19 mouse cellular contexts compared by ENCODE assay signal in the genomic region with DNA sequence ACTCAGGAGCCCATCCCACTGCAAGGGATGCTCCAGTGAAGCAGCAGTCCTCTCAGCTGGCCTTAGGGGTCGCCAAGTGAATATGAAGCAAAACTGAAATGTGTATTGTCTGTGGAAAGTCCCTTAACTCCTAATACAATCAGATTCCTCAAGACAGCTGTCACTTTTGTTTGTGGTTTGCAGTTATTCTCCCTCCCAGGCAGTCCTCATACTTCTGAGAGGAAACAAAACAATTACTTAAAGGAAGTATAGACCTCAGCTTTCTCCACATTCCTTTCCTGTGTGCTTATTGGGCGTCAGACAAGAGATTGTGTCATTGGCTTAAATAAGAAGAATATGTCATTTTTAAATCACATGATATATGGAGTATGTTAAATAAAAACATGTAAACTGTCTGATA. TPM values are rescaled to one million over a fixed set of nuclear protein-coding genes. Genes with fewer than 3 reads are reported as not detected.
DNase-seq lines count a peak whose midpoint lies in the region; ATAC-seq and TF ChIP-seq lines count a peak whose summit lies in the region.
"Had no signal": no experiment of that assay in that cellular context is flagged by ENCODE, and none has a peak within 500 bp of the region (broad histone marks: within the 10 kb centered on the region; RNA-seq: fewer than 3 reads in every experiment).

No protein-coding gene starts in this region.

- H3K9me3 ChIP-seq in heart, embryonic 13.5 days = no peaks in the 10 kb centered on the region
- H3K9me3 ChIP-seq in heart, embryonic 10.5 days = no peaks in the 10 kb centered on the region
- no peaks in the 10 kb centered on the region for H3K9me3 ChIP-seq in hindbrain, embryonic 11.5 days (ENCODE audit: control insufficient read depth, low read length)
- no peaks in the 10 kb centered on the region for H3K9me3 ChIP-seq in midbrain, embryonic 14.5 days (ENCODE audit: control insufficient read depth, low read length)
- H3K9me3 ChIP-seq: embryonic facial prominence, embryonic 13.5 days; forebrain, embryonic 10.5 days; limb, embryonic 10.5 days; liver, embryonic 13.5 days; midbrain, embryonic 13.5 days; neural tube, embryonic 13.5 days; stomach, embryonic 15.5 days had no signal

- H3K4me2 ChIP-seq in heart, embryonic 13.5 days = no peak overlapping the region
- no peak overlapping the region for H3K4me2 ChIP-seq in hindbrain, embryonic 11.5 days (replicated peaks; ENCODE audit: low read depth, low read length)
- H3K4me2 ChIP-seq in midbrain, embryonic 14.5 days (ENCODE audit: low read length) = no peak overlapping the region
- H3K4me2 ChIP-seq: embryonic facial prominence, embryonic 13.5 days; liver, embryonic 13.5 days; midbrain, embryonic 13.5 days; neural tube, embryonic 13.5 days; stomach, embryonic 15.5 days had no signal

- 67% methylated on average over 2 of the region's 2 CpGs for WGBS in heart, embryonic 13.5 days
- WGBS in heart, embryonic 10.5 days = 64% methylated on average over 2 of the region's 2 CpGs
- 82% methylated on average over 2 of the region's 2 CpGs for WGBS in hindbrain, embryonic 11.5 days
- WGBS in midbrain, embryonic 14.5 days = 70% methylated on average over 2 of the region's 2 CpGs

- peaks cover 24% of the 10 kb centered on the region for H3K4me1 ChIP-seq in heart, embryonic 13.5 days
- no peaks in the 10 kb centered on the region for H3K4me1 ChIP-seq in heart, embryonic 10.5 days
- peaks cover 29% of the 10 kb centered on the region for H3K4me1 ChIP-seq in bone marrow macrophage, adult 2 months (ENCODE audit: control insufficient read depth, insufficient read depth, low read length)
- H3K4me1 ChIP-seq in hindbrain, embryonic 11.5 days (replicated peaks; ENCODE audit: control insufficient read depth, insufficient read depth, low read length) = no peaks in the 10 kb centered on the region
- no peaks in the 10 kb centered on the region for H3K4me1 ChIP-seq in midbrain, embryonic 14.5 days (ENCODE audit: control insufficient read depth, insufficient read depth, low read length)
- H3K4me1 ChIP-seq: embryonic facial prominence, embryonic 13.5 days; forebrain, embryonic 10.5 days; limb, embryonic 10.5 days; liver, embryonic 13.5 days; midbrain, embryonic 13.5 days; neural tube, embryonic 13.5 days; stomach, embryonic 15.5 days had no signal

- no peak overlapping the region for H3K9ac ChIP-seq in heart, embryonic 13.5 days
- no peak overlapping the region for H3K9ac ChIP-seq in hindbrain, embryonic 11.5 days (ENCODE audit: low read depth, low read length)
- no peak overlapping the region for H3K9ac ChIP-seq in midbrain, embryonic 14.5 days (replicated peaks; ENCODE audit: low read length)
- H3K9ac ChIP-seq: embryonic facial prominence, embryonic 13.5 days; liver, embryonic 13.5 days; midbrain, embryonic 13.5 days; neural tube, embryonic 13.5 days; stomach, embryonic 15.5 days had no signal

- no peak for TF ChIP-seq POLR2A in bone marrow macrophage, adult 2 months (IDR thresholded peaks at IDR 0.05; ENCODE audit: borderline replicate concordance, low read depth, low read length)

- H3K36me3 ChIP-seq in heart, embryonic 13.5 days = peaks cover 74% of the 10 kb centered on the region
- peaks cover 64% of the 10 kb centered on the region for H3K36me3 ChIP-seq in heart, embryonic 10.5 days
- no peaks in the 10 kb centered on the region for H3K36me3 ChIP-seq in hindbrain, embryonic 11.5 days (ENCODE audit: control insufficient read depth, insufficient read depth, low read length)
- H3K36me3 ChIP-seq in midbrain, embryonic 14.5 days (ENCODE audit: control insufficient read depth, insufficient read depth, low read length) = peaks cover 35% of the 10 kb centered on the region
- H3K36me3 ChIP-seq: stomach, embryonic 15.5 days had no signal

- ATAC-seq in heart, embryonic 13.5 days (ENCODE audit: extremely low read depth, insufficient number of reproducible peaks, low FRiP score, low TSS enrichment) = no peak
- peak; percentile 47; the same call in 1 of the 2 replicates for ATAC-seq in monocyte, adult 5-6 weeks (replicated peaks; ENCODE audit: insufficient number of reproducible peaks, low FRiP score, low TSS enrichment, poor library complexity, severe bottlenecking)
- no peak for ATAC-seq in hindbrain, embryonic 11.5 days (ENCODE audit: low FRiP score)
- no peak for ATAC-seq in midbrain, embryonic 14.5 days (ENCODE audit: low FRiP score, low TSS enrichment)
- ATAC-seq: midbrain, embryonic 13.5 days had no signal

- H3K4me3 ChIP-seq in heart, embryonic 13.5 days = no peak overlapping the region
- H3K4me3 ChIP-seq in heart, embryonic 10.5 days = no peak overlapping the region
- H3K4me3 ChIP-seq in bone marrow macrophage, adult 2 months (ENCODE audit: insufficient read depth, low read length) = peak overlapping the region; percentile 52
- no peak overlapping the region for H3K4me3 ChIP-seq in hindbrain, embryonic 11.5 days (ENCODE audit: low read depth, low read length)
- no peak overlapping the region for H3K4me3 ChIP-seq in midbrain, embryonic 14.5 days (replicated peaks; ENCODE audit: low read depth, low read length)
- H3K4me3 ChIP-seq: embryonic facial prominence, embryonic 13.5 days; forebrain, embryonic 10.5 days; limb, embryonic 10.5 days; liver, embryonic 13.5 days; midbrain, embryonic 13.5 days; neural tube, embryonic 13.5 days; stomach, embryonic 15.5 days had no signal

- no peaks in the 10 kb centered on the region for H3K27me3 ChIP-seq in heart, embryonic 13.5 days (replicated peaks)
- no peaks in the 10 kb centered on the region for H3K27me3 ChIP-seq in heart, embryonic 10.5 days (ENCODE audit: insufficient read depth, poor library complexity, severe bottlenecking)
- no peaks in the 10 kb centered on the region for H3K27me3 ChIP-seq in hindbrain, embryonic 11.5 days (ENCODE audit: control insufficient read depth, insufficient read depth, low read length)
- no peaks in the 10 kb centered on the region for H3K27me3 ChIP-seq in midbrain, embryonic 14.5 days (ENCODE audit: control insufficient read depth, insufficient read depth, low read length)
- H3K27me3 ChIP-seq: embryonic facial prominence, embryonic 13.5 days; liver, embryonic 13.5 days; midbrain, embryonic 13.5 days; neural tube, embryonic 13.5 days; stomach, embryonic 15.5 days had no signal

- TF ChIP-seq CTCF in bone marrow macrophage, adult 2 months (IDR thresholded peaks at IDR 0.05; ENCODE audit: low read depth, low read length) = no peak

- no peak for DNase-seq in heart, embryonic 10.5 days (ENCODE audit: low spot score)
- DNase-seq in 416B (ENCODE audit: low read depth) = peak; percentile 50
- no peak for DNase-seq in hindbrain, embryonic 11.5 days (ENCODE audit: low spot score)
- DNase-seq in midbrain, embryonic 14.5 days = no peak
- DNase-seq in cerebellum, adult 11 months = no peak
- DNase-seq: cerebellum, postnatal 36 days; gastrocnemius, postnatal 10 days; kidney, adult 8-10 months; liver, embryonic 13.5 days; thymus, postnatal 14 days had no signal

- H3K27ac ChIP-seq in heart, embryonic 13.5 days (replicated peaks) = peak overlapping the region; percentile 42; the same call in 1 of the 2 replicates
- H3K27ac ChIP-seq in heart, embryonic 10.5 days = no peak overlapping the region
- peak overlapping the region; percentile 88 for H3K27ac ChIP-seq in bone marrow macrophage, adult 2 months (ENCODE audit: insufficient read depth, low read depth, low read length)
- no peak overlapping the region for H3K27ac ChIP-seq in hindbrain, embryonic 11.5 days (ENCODE audit: low read depth, low read length)
- H3K27ac ChIP-seq in midbrain, embryonic 14.5 days (replicated peaks; ENCODE audit: low read depth, low read length) = no peak overlapping the region
- H3K27ac ChIP-seq: embryonic facial prominence, embryonic 13.5 days; forebrain, embryonic 10.5 days; limb, embryonic 10.5 days; liver, embryonic 13.5 days; midbrain, embryonic 13.5 days; neural tube, embryonic 13.5 days; stomach, embryonic 15.5 days had no signal

RNA-seq across cellular contexts. Expression of a gene that starts 51.6 kb away (rescaled TPM):
- polyA plus RNA-seq in heart, embryonic 13.5 days (2015; fragmentation: Nextera tagmentation; extraction: Ambion mirVana) = 4.6 and 5.2 TPM in 2 replicates
- polyA plus RNA-seq in heart, embryonic 10.5 days (2016; fragmentation: Nextera tagmentation; extraction: Ambion mirVana) = 4.1 and 4.6 TPM in 2 replicates
- polyA plus RNA-seq in bone marrow macrophage, adult 2 months (2012; ENCODE audit: insufficient read depth, insufficient read length, missing spikeins) = not detected in 2 replicates
- 4.5 to 8.4 TPM (median 5.5 TPM) in 3 replicates for total RNA-seq in monocyte, adult 5-6 weeks (2017)
- polyA plus RNA-seq in hindbrain, embryonic 11.5 days (2014; fragmentation: Nextera tagmentation; extraction: Ambion mirVana) = 17.6 and 20.9 TPM in 2 replicates
- polyA plus RNA-seq in midbrain, embryonic 14.5 days (2014; fragmentation: Nextera tagmentation; extraction: Ambion mirVana) = 45.7 and 52.9 TPM in 2 replicates

Comparison
In these comparisons a context has a peak if more than half of its experiments do, and no peak if none do; other contexts are left out.
1. H3K27ac ChIP-seq: peak in heart, embryonic 13.5 days (single experiment) and bone marrow macrophage, adult 2 months (single experiment); none in heart, embryonic 10.5 days (single experiment), hindbrain, embryonic 11.5 days (single experiment) and midbrain, embryonic 14.5 days (single experiment).